Mouse (Mus musculus): Measurements from ENCODE around the gene Gm14597. TPM values are rescaled to one million over a fixed set of nuclear protein-coding genes. Genes with fewer than 3 reads are reported as not detected.

Gene Gm14597
- total RNA-seq, 2 experiments from 2014 or later = not detected

Other genes starting within 250 kb of the Gm14597 start
- 10 to 100 TPM; 15.5 to 15.6 TPM for gene Mospd1, start 238.5 kb downstream of the Gm14597 start, total RNA-seq (2021)
- not detected for gene Etd, start 174.1 kb downstream of the Gm14597 start, total RNA-seq (2021)
- 100 to 1,000 TPM; 175 to 185 TPM for gene Rtl8c, start 947 bp downstream of the Gm14597 start, total RNA-seq (2021)
- 100 to 1,000 TPM; 277 to 348 TPM for gene Rtl8a, start 34.7 kb upstream of the Gm14597 start, total RNA-seq (2021)
- gene Rtl8b, start 61.4 kb upstream of the Gm14597 start, total RNA-seq (2021) = 100 to 1,000 TPM; 232 to 245 TPM
- gene 4930502E18Rik, start 115.8 kb upstream of the Gm14597 start, total RNA-seq (2021) = under 1 TPM; 0.32 TPM
- gene 1700013H16Rik, start 148.9 kb upstream of the Gm14597 start, total RNA-seq (2021) = not detected
- not detected for gene Zfp36l3, start 167.4 kb upstream of the Gm14597 start, total RNA-seq (2021)
- gene Xlr, start 188.7 kb upstream of the Gm14597 start, total RNA-seq (2021) = 1 to 10 TPM; 1.3 TPM